Mouse (Mus musculus) heart, postnatal 0 days (tissue): ENCODE measurements around the gene Tex11.

Experiments used
- CTCF ChIP-seq: IDR thresholded peaks from 2 replicates; pipeline ENCODE4 v1.5.1; 2016; ENCODE audit warnings: antibody characterized with exemption, control low read depth, low read depth
- EP300 ChIP-seq: IDR thresholded peaks from 2 replicates; pipeline ENCODE4 v1.6.1; 2016; ENCODE audit warnings: antibody characterized with exemption, low read depth

DNA sequence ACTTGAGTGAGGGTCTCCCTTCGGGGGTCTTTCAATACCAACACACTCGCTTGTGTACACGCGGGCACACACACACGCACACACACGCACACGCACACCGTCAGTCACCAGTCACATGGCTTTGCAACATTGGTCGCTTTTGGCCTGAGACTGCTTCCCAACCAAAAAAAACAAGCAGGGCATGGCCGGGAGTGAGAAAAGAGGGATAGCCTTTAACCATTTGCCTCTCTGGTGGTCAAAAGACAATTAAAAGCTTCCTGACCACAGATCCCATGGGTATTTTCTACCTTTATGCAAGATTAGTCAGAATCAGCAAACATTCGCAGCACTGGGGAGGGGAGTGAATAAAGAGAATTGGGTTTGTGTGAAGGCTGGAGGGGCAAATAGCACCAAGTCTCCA, 26.5 kb upstream of the Tex11 start, which contains the start of gene Slc7a3:
- no peak for TF ChIP-seq CTCF
- TF ChIP-seq EP300, result no peak
